Mouse (Mus musculus): ENCODE measurements around the gene Zfp92. TPM values are rescaled to one million over a fixed set of nuclear protein-coding genes. Genes with fewer than 3 reads are reported as not detected.

Gene Zfp92
- polyA plus RNA-seq (2015; fragmentation: Illumina TruSeq; extraction: RNeasy Lipid Tissue Mini Kit (QIAGEN cat#74804); ENCODE audit: insufficient read depth, low read depth, low replicate concordance) = 0.31 TPM

DNA sequence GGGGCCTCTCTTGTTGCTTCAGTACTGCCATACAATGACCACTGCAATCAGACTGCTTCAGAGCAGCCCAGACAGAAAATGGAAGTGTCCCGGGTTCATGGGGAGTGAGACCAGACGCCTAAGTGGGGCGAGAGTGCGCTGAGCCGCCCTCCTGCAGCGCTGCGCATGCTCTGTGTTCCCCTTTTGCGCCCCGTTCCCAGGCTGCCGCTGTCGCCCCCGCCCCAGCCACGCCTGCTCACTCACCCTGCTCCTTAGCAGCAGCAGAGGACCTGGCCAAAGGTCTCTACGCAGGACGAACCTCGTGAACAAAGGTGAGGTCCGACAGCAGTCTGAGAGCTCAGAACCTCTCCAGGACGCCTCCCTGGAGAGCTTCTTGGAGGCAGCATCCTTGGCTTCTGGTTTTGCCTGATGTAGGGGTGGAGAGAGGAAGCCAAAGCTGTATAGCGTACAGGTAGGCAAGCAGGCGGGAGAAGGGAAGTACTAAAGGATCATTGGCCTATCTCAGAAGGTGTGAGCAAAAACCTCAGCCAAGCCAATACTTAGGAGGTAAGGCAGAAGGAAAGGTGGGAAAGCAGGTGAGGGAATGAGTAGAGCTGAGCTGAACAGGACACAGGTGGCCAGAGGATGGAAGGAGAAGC, at the start of gene Zfp92:
Gene Zfp92, plus strand, starts transcription at position 217 of the 638 bp plus-strand sequence.

DNA sequence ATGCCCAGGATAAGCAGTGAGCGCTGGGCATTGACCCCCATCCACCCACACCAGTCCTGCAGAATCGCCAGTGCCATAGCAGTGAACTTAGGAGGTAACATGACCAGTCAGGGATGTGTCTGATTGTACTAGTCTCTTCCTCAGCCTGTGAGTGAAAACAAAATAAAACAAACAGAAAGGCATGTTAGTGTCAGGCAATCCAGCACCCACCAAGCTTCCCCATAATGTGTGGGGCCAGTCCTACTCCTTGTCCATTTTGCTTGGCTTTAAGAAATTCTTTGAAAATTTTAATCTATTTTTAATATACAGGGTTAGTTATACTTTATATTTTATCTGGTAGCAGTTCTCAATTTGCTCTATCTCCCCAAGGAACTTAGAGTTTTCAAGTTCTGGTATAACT, 12.3 kb upstream of the Zfp92 start, which contains the start of gene Gm18336:
Gene Gm18336, minus strand, starts transcription at position 101 of the 400 bp plus-strand sequence.

DNA sequence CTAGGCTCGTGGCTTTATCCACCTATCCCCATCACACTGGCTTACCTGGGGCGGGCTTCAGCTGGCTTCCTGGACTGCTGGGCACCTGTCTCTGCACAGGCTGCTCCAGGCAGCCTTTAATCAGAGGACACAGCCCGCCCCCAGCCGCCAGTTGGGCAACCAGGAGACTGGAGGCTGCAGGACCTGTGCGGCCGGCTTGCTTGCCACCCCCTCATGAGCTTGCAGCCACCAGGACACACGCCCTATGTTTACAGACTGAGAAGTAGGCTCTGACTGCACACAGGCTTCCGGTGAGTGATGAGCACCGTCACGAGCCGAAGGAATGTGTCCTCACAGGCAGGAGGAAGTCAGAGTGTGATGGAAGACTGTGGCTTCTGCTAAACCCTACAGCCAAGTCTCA, 24.4 kb downstream of the Zfp92 start, which contains the start of gene Trex2:
Gene Trex2, minus strand, starts transcription at position 93 of the 400 bp plus-strand sequence.

DNA sequence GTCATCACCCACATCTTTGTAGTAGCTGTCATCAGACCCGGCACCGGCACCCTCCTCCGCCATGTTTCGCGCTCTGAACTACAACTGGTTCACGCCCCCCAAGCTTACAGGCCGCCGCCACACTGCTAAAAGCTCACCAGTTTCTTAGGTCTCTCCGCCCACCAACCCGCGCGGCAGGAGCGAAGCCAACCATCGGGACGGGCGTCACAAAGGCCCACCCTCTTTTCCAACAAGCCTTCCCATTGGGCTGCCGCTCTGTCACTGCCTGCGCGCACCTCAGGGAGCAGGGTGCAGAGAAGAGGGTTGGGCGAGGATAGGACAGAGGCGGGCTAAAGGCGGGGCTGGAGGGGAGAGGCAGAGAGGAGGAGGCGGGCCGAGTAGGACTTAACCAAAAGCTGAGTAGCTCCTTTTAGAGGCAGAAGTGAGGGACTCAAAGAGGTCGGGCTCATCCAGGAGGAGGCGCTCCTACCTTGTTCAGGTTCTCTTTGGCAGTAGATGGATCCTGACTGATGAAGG, 48.0 kb downstream of the Zfp92 start, which contains the start of gene Haus7:
Gene Haus7, minus strand, starts transcription at position 168 of the 516 bp plus-strand sequence.

Other genes starting within 250 kb of the Zfp92 start
- not detected for gene Spin2d, start 234.1 kb upstream of the Zfp92 start, polyA plus RNA-seq (2015; fragmentation: Illumina TruSeq; extraction: RNeasy Lipid Tissue Mini Kit (QIAGEN cat#74804); ENCODE audit: insufficient read depth, low read depth, low replicate concordance)
- 1.0 TPM for gene Xlr3b, start 218.9 kb upstream of the Zfp92 start, polyA plus RNA-seq (2015; fragmentation: Illumina TruSeq; extraction: RNeasy Lipid Tissue Mini Kit (QIAGEN cat#74804); ENCODE audit: insufficient read depth, low read depth, low replicate concordance)
- not detected for gene Xlr4b, start 196.8 kb upstream of the Zfp92 start, polyA plus RNA-seq (2015; fragmentation: Illumina TruSeq; extraction: RNeasy Lipid Tissue Mini Kit (QIAGEN cat#74804); ENCODE audit: insufficient read depth, low read depth, low replicate concordance)
- gene F8a, start 182.8 kb upstream of the Zfp92 start, polyA plus RNA-seq (2015; fragmentation: Illumina TruSeq; extraction: RNeasy Lipid Tissue Mini Kit (QIAGEN cat#74804); ENCODE audit: insufficient read depth, low read depth, low replicate concordance) = 3.2 TPM
- gene Xlr4c, start 168.0 kb upstream of the Zfp92 start, polyA plus RNA-seq (2015; fragmentation: Illumina TruSeq; extraction: RNeasy Lipid Tissue Mini Kit (QIAGEN cat#74804); ENCODE audit: insufficient read depth, low read depth, low replicate concordance) = not detected
- gene Xlr3c, start 145.7 kb upstream of the Zfp92 start, polyA plus RNA-seq (2015; fragmentation: Illumina TruSeq; extraction: RNeasy Lipid Tissue Mini Kit (QIAGEN cat#74804); ENCODE audit: insufficient read depth, low read depth, low replicate concordance) = not detected
- gene Xlr5a, start 118.1 kb upstream of the Zfp92 start, polyA plus RNA-seq (2015; fragmentation: Illumina TruSeq; extraction: RNeasy Lipid Tissue Mini Kit (QIAGEN cat#74804); ENCODE audit: insufficient read depth, low read depth, low replicate concordance) = not detected
- not detected for gene Xlr5c, start 118.1 kb upstream of the Zfp92 start, polyA plus RNA-seq (2015; fragmentation: Illumina TruSeq; extraction: RNeasy Lipid Tissue Mini Kit (QIAGEN cat#74804); ENCODE audit: insufficient read depth, low read depth, low replicate concordance)
- not detected for gene Gm45015, start 74.3 kb upstream of the Zfp92 start, polyA plus RNA-seq (2015; fragmentation: Illumina TruSeq; extraction: RNeasy Lipid Tissue Mini Kit (QIAGEN cat#74804); ENCODE audit: insufficient read depth, low read depth, low replicate concordance)
- 3.6 TPM for gene Zfp275, start 68.5 kb upstream of the Zfp92 start, polyA plus RNA-seq (2015; fragmentation: Illumina TruSeq; extraction: RNeasy Lipid Tissue Mini Kit (QIAGEN cat#74804); ENCODE audit: insufficient read depth, low read depth, low replicate concordance)
- gene Gm18336, start 12.4 kb upstream of the Zfp92 start, polyA plus RNA-seq (2015; fragmentation: Illumina TruSeq; extraction: RNeasy Lipid Tissue Mini Kit (QIAGEN cat#74804); ENCODE audit: insufficient read depth, low read depth, low replicate concordance) = not detected
- not detected for gene Trex2, start 24.2 kb downstream of the Zfp92 start, polyA plus RNA-seq (2015; fragmentation: Illumina TruSeq; extraction: RNeasy Lipid Tissue Mini Kit (QIAGEN cat#74804); ENCODE audit: insufficient read depth, low read depth, low replicate concordance)
- gene Haus7, start 47.9 kb downstream of the Zfp92 start, polyA plus RNA-seq (2015; fragmentation: Illumina TruSeq; extraction: RNeasy Lipid Tissue Mini Kit (QIAGEN cat#74804); ENCODE audit: insufficient read depth, low read depth, low replicate concordance) = 18.6 TPM
- 134 TPM for gene Bgn, start 72.5 kb downstream of the Zfp92 start, polyA plus RNA-seq (2015; fragmentation: Illumina TruSeq; extraction: RNeasy Lipid Tissue Mini Kit (QIAGEN cat#74804); ENCODE audit: insufficient read depth, low read depth, low replicate concordance)
- gene Atp2b3, start 92.0 kb downstream of the Zfp92 start, polyA plus RNA-seq (2015; fragmentation: Illumina TruSeq; extraction: RNeasy Lipid Tissue Mini Kit (QIAGEN cat#74804); ENCODE audit: insufficient read depth, low read depth, low replicate concordance) = not detected
- not detected for gene Dusp9, start 228.3 kb downstream of the Zfp92 start, polyA plus RNA-seq (2015; fragmentation: Illumina TruSeq; extraction: RNeasy Lipid Tissue Mini Kit (QIAGEN cat#74804); ENCODE audit: insufficient read depth, low read depth, low replicate concordance)
- gene Pnck, start 249.0 kb downstream of the Zfp92 start, polyA plus RNA-seq (2015; fragmentation: Illumina TruSeq; extraction: RNeasy Lipid Tissue Mini Kit (QIAGEN cat#74804); ENCODE audit: insufficient read depth, low read depth, low replicate concordance) = 3.2 TPM

Measured in pancreas, adult 10 weeks (tissue).